Mouse (Mus musculus) cortical plate, adult 2 months (tissue): ENCODE results near the gene Aspscr1.

Experiments used
- CTCF ChIP-seq: fragments of 200-500 bp; IDR thresholded peaks from 2 replicates; pipeline ENCODE4 v1.5.1; 2011; ENCODE audit warnings: mild to moderate bottlenecking, control low read depth, low read length; ENCODE audit not compliant: insufficient read depth; ENCODE audit errors: extremely low read depth
- POLR2A ChIP-seq: fragments of 200-500 bp; IDR thresholded peaks from 2 replicates; pipeline ENCODE4 v1.6.1; 2011; ENCODE audit warnings: mild to moderate bottlenecking, low read length, control low read depth; ENCODE audit not compliant: insufficient read depth; ENCODE audit errors: extremely low read depth

- TF ChIP-seq CTCF (no peak), POLR2A (no peak)
Observed at GRCm38 (mm10) chr11:120706120-120706519, 33.3 kb downstream of the Aspscr1 start.
